Mouse (Mus musculus) midbrain, embryonic 16.5 days (tissue): Measurements from ENCODE around the gene Slc16a10. TPM values are rescaled to one million over a fixed set of nuclear protein-coding genes. Genes with fewer than 3 reads are reported as not detected.

Source experiments
- ATAC-seq: fragments of 200-750 bp; cut with Nextera tagmentation; 2 replicates; pipeline ENCODE4 v1.8.0; 2017; ENCODE audit warnings: moderate TSS enrichment
- H3K27ac ChIP-seq: fragments of 300-500 bp; sonication (generic); 2 replicates; pipeline ENCODE4 v1.5.1; 2014; ENCODE audit warnings: mild to moderate bottlenecking, low read length, mixed read lengths
- H3K27me3 ChIP-seq: fragments of 300-500 bp; sonication (generic); 2 replicates; pipeline ENCODE4 v1.6.1; 2014; ENCODE audit warnings: low read depth, low read length, mixed read lengths; ENCODE audit not compliant: control insufficient read depth, insufficient read depth
- H3K36me3 ChIP-seq: fragments of 300-500 bp; sonication (generic); 2 replicates; pipeline ENCODE4 v1.6.1; 2014; ENCODE audit warnings: mild to moderate bottlenecking, low read length, moderate library complexity, mixed read lengths; ENCODE audit not compliant: control insufficient read depth, insufficient read depth
- H3K4me1 ChIP-seq: fragments of 300-500 bp; sonication (generic); 2 replicates; pipeline ENCODE4 v1.6.1; 2014; ENCODE audit warnings: mild to moderate bottlenecking, low read length, mixed read lengths; ENCODE audit not compliant: control insufficient read depth, insufficient read depth
- H3K4me2 ChIP-seq: fragments of 300-500 bp; sonication (generic); 2 replicates; pipeline ENCODE4 v1.6.1; 2014; ENCODE audit warnings: mild to moderate bottlenecking, low read length, mixed read lengths
- H3K4me3 ChIP-seq: fragments of 300-500 bp; sonication (generic); 2 replicates; pipeline ENCODE4 v1.5.1; 2014; ENCODE audit warnings: low read depth, mild to moderate bottlenecking, low read length, moderate library complexity, mixed read lengths
- H3K9ac ChIP-seq: fragments of 300-500 bp; sonication (generic); 2 replicates; pipeline ENCODE4 v1.6.1; 2014; ENCODE audit warnings: low read depth, low read length, mixed read lengths
- H3K9me3 ChIP-seq: fragments of 300-500 bp; sonication (generic); replicated peaks from 2 replicates; pipeline ENCODE4 v1.6.1; 2014; ENCODE audit warnings: mild to moderate bottlenecking, low read length, mixed read lengths; ENCODE audit not compliant: control insufficient read depth, poor library complexity, severe bottlenecking
- WGBS: fragments of 180-500 bp; shearing (Covaris S2); extraction: QIAGEN DNeasy Blood & Tissue Kit; methylation state at CpG from one replicate; pipeline ENCODE4 v1.1.7; 2014; 5-methylcytosine and 5-hydroxymethylcytosine counted together
- polyA plus RNA-seq: library from polyadenylated mRNA; unstranded; fragments of >200 nt; fragmentation: Nextera tagmentation; extraction: Ambion mirVana; gene quantifications from 2 replicates; pipeline ENCODE4 v1.2.1, GENCODE M21; 2015

The Slc16a10 gene
- polyA plus RNA-seq, 1 experiment from 2014 or later, result 1.9 TPM

DNA sequence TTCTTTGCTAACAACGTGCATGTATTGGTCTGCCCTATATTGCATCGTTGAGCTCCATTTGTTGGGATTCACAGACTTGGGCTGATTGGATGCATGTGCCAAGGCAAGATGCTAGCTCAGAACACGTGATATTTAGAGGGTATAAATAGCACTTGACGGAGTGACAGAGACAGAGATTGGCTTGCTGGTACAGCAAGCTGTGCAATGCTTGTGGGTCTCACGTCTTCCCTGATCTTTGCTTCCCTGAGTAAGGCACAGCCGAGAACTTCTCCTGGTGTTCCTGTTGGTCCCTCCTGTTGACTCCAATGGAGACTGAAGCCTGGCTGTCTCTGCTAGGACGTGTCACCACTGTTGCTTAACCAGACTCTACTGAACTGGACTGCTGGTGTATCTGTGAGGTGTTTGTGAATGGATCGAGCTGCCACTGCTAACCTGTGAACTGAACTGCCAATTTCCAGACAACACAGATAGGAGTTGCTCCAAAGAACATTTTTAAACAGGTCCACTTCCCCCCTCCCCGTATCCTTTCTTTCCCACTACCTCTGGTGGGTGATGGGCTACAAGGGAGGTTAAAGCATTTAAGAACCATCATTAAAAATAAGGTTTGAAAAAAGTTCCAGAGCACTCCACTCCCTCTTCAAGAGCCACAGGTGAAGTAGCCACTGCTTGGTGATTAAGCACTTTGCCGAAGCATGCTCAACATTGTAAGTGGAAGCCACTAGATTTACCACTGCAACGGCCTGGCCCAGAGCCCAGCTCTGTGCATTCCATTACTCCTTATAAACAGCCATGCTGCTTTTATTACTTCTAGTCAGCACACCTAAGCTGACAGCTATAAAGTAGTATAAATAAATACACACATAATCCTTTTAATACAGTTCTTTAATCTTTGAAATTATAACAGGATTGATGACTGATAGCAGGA, 51.3 kb downstream of the Slc16a10 start:
- WGBS, result 85% methylated on average over 11 of the region's 11 CpGs
- no peak for ATAC-seq

DNA sequence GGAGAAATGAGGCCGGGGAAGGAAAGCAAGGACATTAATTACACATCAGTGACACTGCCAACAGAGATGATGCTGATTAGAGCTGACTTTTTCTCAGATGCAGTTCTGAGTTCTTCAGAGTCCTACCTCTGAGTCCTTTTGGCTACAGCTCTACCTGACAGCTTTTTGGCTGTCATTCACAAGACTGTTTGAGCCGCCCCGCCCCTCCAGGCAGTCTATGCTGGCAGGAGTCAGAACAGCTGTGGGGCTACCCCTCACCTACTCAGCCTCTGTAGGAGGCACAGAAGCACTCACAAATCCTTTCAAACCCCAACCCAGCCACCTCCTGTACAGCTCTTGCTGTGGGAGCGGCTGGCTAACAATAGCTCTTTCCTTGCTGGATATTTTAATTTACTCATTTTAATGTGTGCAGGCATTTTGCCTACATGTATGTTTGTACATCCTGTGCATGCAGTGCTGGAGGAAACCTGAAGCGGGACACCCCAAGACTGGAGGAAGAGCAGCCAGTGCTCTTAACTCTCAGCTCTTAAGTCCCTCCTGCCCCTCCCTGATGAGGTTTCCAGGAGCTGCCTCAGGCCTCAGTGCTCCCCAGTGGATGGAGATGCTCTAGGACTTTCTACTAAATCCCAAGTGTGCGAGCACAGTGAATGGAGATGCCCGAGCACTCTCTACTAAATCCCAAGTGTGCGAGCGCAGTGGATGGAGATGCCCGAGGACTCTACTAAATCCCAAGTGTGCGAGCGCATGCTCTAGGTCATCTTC, 57.5 kb downstream of the Slc16a10 start:
- no peaks in the 10 kb centered on the region for H3K36me3 ChIP-seq
- WGBS, result 66% methylated on average over 12 of the region's 12 CpGs
- no peak overlapping the region for H3K27ac ChIP-seq
- H3K4me2 ChIP-seq, result no peak overlapping the region
- no peaks in the 10 kb centered on the region for H3K4me1 ChIP-seq
- no peak overlapping the region for H3K9ac ChIP-seq
- H3K9me3 ChIP-seq, result no peaks in the 10 kb centered on the region
- no peak overlapping the region for H3K4me3 ChIP-seq
- no peak for ATAC-seq
- no peaks in the 10 kb centered on the region for H3K27me3 ChIP-seq

More for the DNA sequence above, 51.3 kb downstream of the Slc16a10 start:
- no peaks in the 10 kb centered on the region for H3K4me1 ChIP-seq
- H3K27me3 ChIP-seq, result no peaks in the 10 kb centered on the region
- H3K4me2 ChIP-seq, result no peak overlapping the region
- H3K9me3 ChIP-seq, result no peaks in the 10 kb centered on the region
- H3K9ac ChIP-seq, result no peak overlapping the region
- no peaks in the 10 kb centered on the region for H3K36me3 ChIP-seq
- no peak overlapping the region for H3K27ac ChIP-seq
- no peak overlapping the region for H3K4me3 ChIP-seq

DNA sequence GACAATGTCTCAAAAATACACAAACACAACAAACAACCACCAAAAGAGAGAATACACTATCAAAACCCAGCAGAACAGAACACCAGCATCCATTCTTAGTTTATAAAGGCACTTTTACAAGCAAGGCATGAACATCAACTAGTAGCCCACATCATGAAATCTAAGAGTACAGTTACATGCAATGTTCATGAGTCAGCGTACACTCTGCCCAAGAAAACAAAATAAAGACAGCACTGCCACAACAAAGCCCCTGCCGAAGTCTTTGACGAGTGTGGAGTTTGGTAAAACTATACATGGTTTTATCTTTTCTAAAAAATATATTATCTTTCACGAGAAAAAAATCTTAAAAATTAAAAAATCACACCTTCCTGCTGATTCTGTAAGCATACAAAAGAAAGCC, 58.5 kb downstream of the Slc16a10 start:
- no peak overlapping the region for H3K27ac ChIP-seq
- no peaks in the 10 kb centered on the region for H3K36me3 ChIP-seq
- no peak overlapping the region for H3K4me3 ChIP-seq
- no peaks in the 10 kb centered on the region for H3K27me3 ChIP-seq
- H3K9ac ChIP-seq, result no peak overlapping the region
- no peaks in the 10 kb centered on the region for H3K9me3 ChIP-seq
- ATAC-seq, result no peak
- 86% methylated on average over 4 of the region's 4 CpGs for WGBS
- H3K4me1 ChIP-seq, result no peaks in the 10 kb centered on the region
- no peak overlapping the region for H3K4me2 ChIP-seq

DNA sequence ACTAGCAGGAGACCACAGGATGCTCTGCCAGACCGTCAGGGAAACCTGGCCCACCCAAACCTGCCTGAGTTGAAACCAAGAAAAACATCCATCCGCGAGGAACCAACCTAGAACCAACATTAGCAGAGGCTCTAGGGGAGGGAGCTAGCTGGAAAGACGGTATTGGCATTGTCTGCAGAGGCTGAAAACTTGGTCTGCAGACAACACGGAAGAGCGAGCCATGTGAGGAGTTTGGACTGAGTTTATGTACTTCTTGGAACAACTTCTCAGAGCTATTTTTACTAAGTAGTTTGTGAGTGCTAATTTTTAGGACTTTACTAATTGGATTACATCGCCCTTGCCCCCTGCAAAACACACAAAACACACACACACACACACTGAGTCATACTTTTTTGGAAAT, 59.4 kb downstream of the Slc16a10 start:
- ATAC-seq, result no peak
- no peak overlapping the region for H3K27ac ChIP-seq
- no peaks in the 10 kb centered on the region for H3K36me3 ChIP-seq
- no peak overlapping the region for H3K4me3 ChIP-seq
- 88% methylated on average over 7 of the region's 7 CpGs for WGBS
- no peaks in the 10 kb centered on the region for H3K27me3 ChIP-seq
- no peak overlapping the region for H3K4me2 ChIP-seq
- H3K4me1 ChIP-seq, result no peaks in the 10 kb centered on the region
- H3K9ac ChIP-seq, result no peak overlapping the region
- no peaks in the 10 kb centered on the region for H3K9me3 ChIP-seq

DNA sequence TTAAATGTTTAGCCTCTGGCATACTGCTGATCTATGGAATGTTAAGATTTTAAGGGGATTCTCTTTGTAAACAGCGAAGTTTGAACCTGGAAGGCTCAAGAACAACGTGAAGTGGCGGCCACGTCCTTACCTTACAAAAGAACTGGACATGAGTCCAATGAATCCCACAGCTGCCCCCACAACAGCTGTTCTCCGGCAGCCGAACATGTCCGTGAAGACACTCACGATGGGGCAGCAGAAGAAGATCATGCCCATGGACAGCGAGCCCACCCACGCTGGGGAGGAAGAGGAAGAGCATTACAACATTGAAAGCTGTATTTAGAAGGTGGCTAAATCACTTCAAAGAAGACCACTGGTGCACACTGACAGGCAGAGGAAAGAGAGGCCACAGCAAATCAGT, 61.5 kb downstream of the Slc16a10 start:
- 57% methylated on average over 10 of the region's 10 CpGs for WGBS
- no peaks in the 10 kb centered on the region for H3K4me1 ChIP-seq
- no peaks in the 10 kb centered on the region for H3K9me3 ChIP-seq
- no peak overlapping the region for H3K9ac ChIP-seq
- no peaks in the 10 kb centered on the region for H3K27me3 ChIP-seq
- ATAC-seq, result no peak
- no peak overlapping the region for H3K27ac ChIP-seq
- no peak overlapping the region for H3K4me2 ChIP-seq
- H3K4me3 ChIP-seq, result no peak overlapping the region
- no peaks in the 10 kb centered on the region for H3K36me3 ChIP-seq

DNA sequence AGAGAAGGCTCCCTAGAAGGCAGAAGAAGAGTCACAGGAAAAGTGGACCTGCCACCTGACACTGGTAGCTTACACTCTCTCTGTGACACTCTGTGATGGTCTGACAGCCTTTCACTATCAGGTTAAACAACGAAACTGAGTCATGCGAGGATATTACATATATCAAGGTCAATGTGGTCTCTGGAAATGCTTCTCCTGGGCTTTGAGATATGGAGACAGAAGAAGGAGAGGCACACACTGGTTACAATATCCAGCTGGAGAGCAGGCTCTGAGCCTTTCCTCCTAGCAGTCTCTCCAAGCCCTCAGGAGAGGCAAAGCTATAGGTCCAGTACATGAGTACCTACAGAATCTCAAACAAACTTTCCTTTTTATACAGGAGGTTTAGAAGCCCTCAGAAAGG, 62.8 kb downstream of the Slc16a10 start:
- no peaks in the 10 kb centered on the region for H3K4me1 ChIP-seq
- H3K9me3 ChIP-seq, result no peaks in the 10 kb centered on the region
- WGBS, result 96% methylated on average over 2 of the region's 2 CpGs
- no peak overlapping the region for H3K4me2 ChIP-seq
- H3K4me3 ChIP-seq, result no peak overlapping the region
- no peak for ATAC-seq
- no peak overlapping the region for H3K9ac ChIP-seq
- no peak overlapping the region for H3K27ac ChIP-seq
- no peaks in the 10 kb centered on the region for H3K27me3 ChIP-seq
- no peaks in the 10 kb centered on the region for H3K36me3 ChIP-seq

DNA sequence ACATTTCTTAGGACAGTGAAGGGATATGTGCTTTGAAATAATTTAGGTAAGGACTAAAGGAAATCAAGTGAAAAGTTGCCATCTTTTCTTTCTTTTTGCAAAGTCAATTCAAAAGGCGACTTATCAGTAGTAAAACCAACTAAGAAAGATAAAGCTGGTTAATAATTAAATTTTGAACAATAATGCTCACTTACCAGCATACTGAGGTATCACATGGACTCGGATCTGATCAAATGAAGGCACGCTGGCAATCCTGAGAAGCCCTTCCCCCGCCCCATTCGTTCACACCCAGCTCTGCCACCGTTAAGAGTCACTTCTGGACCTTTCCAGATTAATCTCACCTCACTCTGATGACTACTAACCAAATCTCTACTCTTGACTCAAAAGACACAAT, 64.1 kb downstream of the Slc16a10 start:
- ATAC-seq, result no peak
- Histone ChIP-seq H3K27me3 (no peaks in the 10 kb centered on the region), H3K4me2 (no peak overlapping the region), H3K27ac (no peak overlapping the region), H3K9ac (no peak overlapping the region), H3K36me3 (no peaks in the 10 kb centered on the region), H3K4me3 (no peak overlapping the region), H3K4me1 (no peaks in the 10 kb centered on the region), H3K9me3 (no peaks in the 10 kb centered on the region)
- 84% methylated on average over 6 of the region's 6 CpGs for WGBS

DNA sequence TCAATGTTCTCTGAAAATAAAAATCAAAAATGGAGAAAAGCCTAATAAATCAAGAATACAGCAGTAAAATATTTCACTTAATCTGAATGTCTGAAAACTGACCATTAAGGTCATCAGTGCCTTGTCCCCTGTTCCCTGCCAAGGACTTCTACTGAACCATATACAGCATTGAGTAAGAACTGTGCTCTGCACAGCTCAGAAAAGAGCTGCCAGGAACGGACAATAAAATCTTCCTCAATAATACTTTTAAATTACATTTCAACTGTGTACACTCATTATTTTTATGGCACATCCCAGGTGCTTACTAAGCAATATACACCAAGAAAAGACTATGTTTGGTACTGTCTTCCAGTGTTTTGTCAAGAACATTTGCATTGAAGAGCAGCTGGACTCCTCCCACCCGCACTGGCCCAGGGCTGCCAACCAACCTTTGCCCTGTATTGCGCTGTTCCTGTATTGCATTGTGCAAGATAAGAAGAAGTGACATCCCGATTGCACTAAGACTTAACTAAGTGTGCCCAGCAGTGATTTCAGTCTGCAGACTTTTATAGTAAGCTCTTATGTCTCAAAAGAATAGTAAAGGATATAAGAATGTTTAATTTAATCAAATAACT, 64.6 kb downstream of the Slc16a10 start:
- ATAC-seq, result no peak
- H3K4me3 ChIP-seq, result no peak overlapping the region
- WGBS, result 81% methylated on average over 4 of the region's 4 CpGs

DNA sequence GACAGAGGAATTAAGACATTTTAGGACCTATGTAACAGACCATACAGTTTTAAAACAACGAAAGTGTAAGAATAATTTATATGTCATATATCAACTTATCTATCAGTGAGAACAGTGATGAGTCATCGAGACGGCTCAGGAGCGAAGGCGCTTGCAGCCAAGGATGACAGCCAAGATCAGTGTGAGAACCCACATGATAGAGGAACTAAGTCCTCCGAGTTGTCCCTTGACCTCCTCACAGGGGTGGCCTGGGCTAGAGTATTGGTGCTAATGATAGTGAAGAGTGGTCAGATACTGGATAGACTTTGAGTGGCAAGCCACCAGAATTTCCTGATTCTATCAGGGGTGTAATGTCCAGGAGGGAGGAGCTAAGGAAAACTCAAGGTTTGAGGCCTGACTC, 68.5 kb downstream of the Slc16a10 start:
- Histone ChIP-seq H3K36me3 (no peaks in the 10 kb centered on the region), H3K9me3 (no peaks in the 10 kb centered on the region), H3K4me2 (no peak overlapping the region), H3K27me3 (no peaks in the 10 kb centered on the region), H3K27ac (no peak overlapping the region), H3K9ac (no peak overlapping the region), H3K4me3 (no peak overlapping the region), H3K4me1 (no peaks in the 10 kb centered on the region)
- 94% methylated on average over 6 of the region's 6 CpGs for WGBS
- ATAC-seq, result no peak

More for the DNA sequence above, 64.6 kb downstream of the Slc16a10 start:
- Histone ChIP-seq H3K4me1 (no peaks in the 10 kb centered on the region), H3K4me2 (no peak overlapping the region), H3K27me3 (no peaks in the 10 kb centered on the region), H3K36me3 (no peaks in the 10 kb centered on the region), H3K9me3 (no peaks in the 10 kb centered on the region), H3K27ac (no peak overlapping the region), H3K9ac (no peak overlapping the region)
